Mouse (Mus musculus) MEL (cell line): ENCODE measurements at regions not wholly inside any gene's neighbourhood (a gene's known extent, or its start where the extent isn't known, plus 50 kb on each side); places are given as distances from the start of the nearest gene placed in this dataset.

Source experiments
- CTCF ChIP-seq, 3 experiments: IDR thresholded peaks in 2 of 3; conservative IDR thresholded peaks in 1 of 3; 2 replicates each; pipeline ENCODE4 v1.5.1; 2011 to 2012; ENCODE audit warnings: low read length in 3 of 3, low read depth in 2 of 3, mild to moderate bottlenecking in 2 of 3, improper control_type of control experiment in 1 of 3, inconsistent platforms in 1 of 3, mixed read lengths in 1 of 3, moderate library complexity in 1 of 3; ENCODE audit not compliant: control insufficient read depth in 1 of 3, insufficient read depth in 1 of 3, poor library complexity in 1 of 3, severe bottlenecking in 1 of 3
- EP300 ChIP-seq, 2 experiments: IDR thresholded peaks; 2 replicates each; pipeline ENCODE4 v1.6.1; 2011; ENCODE audit warnings: improper control_type of control experiment in 2 of 2, low read length in 2 of 2, low read depth in 1 of 2, mild to moderate bottlenecking in 1 of 2
- JUND ChIP-seq: IDR thresholded peaks from 2 replicates; pipeline ENCODE4 v1.6.1; 2011; ENCODE audit warnings: low read depth, mild to moderate bottlenecking, improper control_type of control experiment, low read length
- MAFK ChIP-seq: IDR thresholded peaks from 2 replicates; pipeline ENCODE4 v1.6.1; 2011; ENCODE audit warnings: low read depth, mild to moderate bottlenecking, low read length, improper control_type of control experiment, borderline replicate concordance
- MAZ ChIP-seq: IDR thresholded peaks from 2 replicates; pipeline ENCODE4 v1.6.1; 2012; ENCODE audit warnings: low read depth, mild to moderate bottlenecking, inconsistent platforms, low read length, improper control_type of control experiment
- MYC ChIP-seq: IDR thresholded peaks from 2 replicates; pipeline ENCODE4 v1.6.1; 2011; ENCODE audit warnings: low read depth, mild to moderate bottlenecking, low read length, improper control_type of control experiment, moderate library complexity
- POLR2A ChIP-seq, 2 experiments: IDR thresholded peaks; 2 replicates each; pipeline ENCODE4 v1.6.1; 2011 to 2012; ENCODE audit warnings: low read length in 2 of 2, mild to moderate bottlenecking in 2 of 2, control low read depth in 1 of 2, improper control_type of control experiment in 1 of 2, low read depth in 1 of 2, moderate library complexity in 1 of 2; ENCODE audit not compliant: control insufficient read depth in 1 of 2, insufficient read depth in 1 of 2, poor library complexity in 1 of 2
- TAL1 ChIP-seq: IDR thresholded peaks from 2 replicates; pipeline ENCODE4 v1.6.1; 2012; ENCODE audit warnings: mild to moderate bottlenecking, inconsistent platforms, low read length, moderate library complexity, mixed read lengths
- USF1 ChIP-seq: IDR thresholded peaks from 2 replicates; pipeline ENCODE4 v1.6.1; 2014; ENCODE audit warnings: low read depth, mild to moderate bottlenecking, inconsistent platforms, low read length, improper control_type of control experiment, moderate library complexity
- USF2 ChIP-seq, 2 experiments: IDR thresholded peaks; 2 replicates each; pipeline ENCODE4 v1.6.1; 2011 to 2012; ENCODE audit warnings: improper control_type of control experiment in 2 of 2, low read length in 2 of 2, borderline replicate concordance in 1 of 2, inconsistent platforms in 1 of 2, low read depth in 1 of 2, mild to moderate bottlenecking in 1 of 2; ENCODE audit not compliant: insufficient read depth in 1 of 2

- TF ChIP-seq CTCF (IDR thresholded peaks at IDR 0.05 in 2 of 3, conservative IDR thresholded peaks at IDR 0.05 in 1 of 3; ENCODE audit: control insufficient read depth in 1 of 3, insufficient read depth in 1 of 3, low read depth in 2 of 3, low read length in 3 of 3, poor library complexity in 1 of 3, severe bottlenecking in 1 of 3) = no peak
- TF ChIP-seq TAL1 = no peak
- TF ChIP-seq MYC = no peak
- TF ChIP-seq EP300 (IDR thresholded peaks at IDR 0.05; ENCODE audit: low read depth in 1 of 2, low read length in 2 of 2) = no peak
- TF ChIP-seq USF2 (IDR thresholded peaks at IDR 0.05; ENCODE audit: borderline replicate concordance in 1 of 2, insufficient read depth in 1 of 2, low read depth in 1 of 2, low read length in 2 of 2) = no peak
- TF ChIP-seq POLR2A (IDR thresholded peaks at IDR 0.05; ENCODE audit: control insufficient read depth in 1 of 2, insufficient read depth in 1 of 2, low read depth in 1 of 2, low read length in 2 of 2, poor library complexity in 1 of 2) = no peak
- no peak for TF ChIP-seq MAFK
- TF ChIP-seq USF1 = no peak
- TF ChIP-seq MAZ = no peak
- TF ChIP-seq JUND = no peak
Measured at GRCm38 (mm10) chr5:85505244-85505643, 560.1 kb downstream of the Cenpc1 start.
